Mouse (Mus musculus) heart, postnatal 10 days (tissue): ENCODE measurements at regions not wholly inside any gene's neighbourhood (a gene's known extent, or its start where the extent isn't known, plus 50 kb on each side); places are given as distances from the start of the nearest gene placed in this dataset.

Experiments
- DNase-seq, 2 experiments: peaks; one replicate each; pipeline ENCODE4 v3.0.0; 2021
- intact Hi-C: fragments of 180-260 bp; cut with DNase I; formaldehyde crosslinking; loops from one replicate; pipeline ENCODE4 v1.15.1; 2025

GRCm38 (mm10) chr9:60931290-60931689 lies 136.9 kb downstream of the Uaca start:
- intact Hi-C loops, result no loop called here
- DNase-seq, result no peak

- no peak for DNase-seq
- intact Hi-C loops, result no loop called here
Measured at GRCm38 (mm10) chr9:60936937-60937336, 142.6 kb downstream of the Uaca start.

- intact Hi-C loops, result no loop called here
- DNase-seq, result peak; percentile 85 to 92
Measured at GRCm38 (mm10) chr9:60939858-60940804, 145.8 kb downstream of the Uaca start.

- intact Hi-C loops, result no loop called here
- DNase-seq, result no peak
Measured at GRCm38 (mm10) chr9:60947363-60947762, 153.0 kb downstream of the Uaca start.

- intact Hi-C loops, result no loop called here
- DNase-seq, result no peak
Measured at GRCm38 (mm10) chr9:60948531-60949070, 154.3 kb downstream of the Uaca start.

- intact Hi-C loops, result no loop called here
- DNase-seq, result no peak
Measured at GRCm38 (mm10) chr9:60950161-60950560, 155.8 kb downstream of the Uaca start.

GRCm38 (mm10) chr9:60951071-60951561 lies 156.8 kb downstream of the Uaca start:
- DNase-seq, result peak; percentile 56
- intact Hi-C loops, result no loop called here

GRCm38 (mm10) chr9:60957438-60957837 lies 163.1 kb downstream of the Uaca start:
- intact Hi-C loops, result no loop called here

GRCm38 (mm10) chr9:60959537-60959936 lies 165.2 kb downstream of the Uaca start:
- intact Hi-C loops, result no loop called here
- DNase-seq, result no peak

More at GRCm38 (mm10) chr9:60957438-60957837, 163.1 kb downstream of the Uaca start:
- no peak for DNase-seq

- DNase-seq, result no peak
Measured at GRCm38 (mm10) chr9:60962086-60962485, 167.7 kb downstream of the Uaca start.

GRCm38 (mm10) chr9:60965641-60966040 lies 171.3 kb downstream of the Uaca start:
- intact Hi-C loops, result no loop called here
- no peak for DNase-seq

More at GRCm38 (mm10) chr9:60962086-60962485, 167.7 kb downstream of the Uaca start:
- intact Hi-C loops, result no loop called here

GRCm38 (mm10) chr9:60968281-60969031 lies 174.1 kb downstream of the Uaca start:
- DNase-seq, result peak in 1 of 2 experiments; percentile 14
- intact Hi-C loops, result no loop called here

- no peak for DNase-seq
- intact Hi-C loops, result no loop called here
Measured at GRCm38 (mm10) chr9:60972201-60972910, 178.0 kb downstream of the Uaca start.

GRCm38 (mm10) chr9:60974546-60974945 lies 180.2 kb downstream of the Uaca start:
- intact Hi-C loops, result no loop called here
- no peak for DNase-seq

GRCm38 (mm10) chr9:60982383-60983085 lies 188.2 kb downstream of the Uaca start:
- intact Hi-C loops, result no loop called here
- DNase-seq, result no peak

- no peak for DNase-seq
- intact Hi-C loops, result no loop called here
Measured at GRCm38 (mm10) chr9:60983246-60983645, 188.9 kb downstream of the Uaca start.

- intact Hi-C loops, result no loop called here
- DNase-seq, result no peak
Measured at GRCm38 (mm10) chr9:60988113-60988512, 193.8 kb downstream of the Uaca start.

GRCm38 (mm10) chr9:60989670-60990391 lies 195.5 kb downstream of the Uaca start:
- peak; percentile 47 to 52 for DNase-seq
- intact Hi-C loops, result no loop called here

GRCm38 (mm10) chr9:60991509-60991908 lies 197.2 kb downstream of the Uaca start:
- intact Hi-C loops, result no loop called here
- peak; percentile 35 to 39 for DNase-seq
